Mouse (Mus musculus): Measurements from ENCODE around the gene Hs3st5.
"Not testable (repeated sequence)": the region's sequence is repeated elsewhere in the genome, so short reads cannot be mapped to it uniquely, and the experiment has no call there.

Gene Hs3st5

GRCm38 (mm10) chr10:36506727-36507555 lies at the start of gene Hs3st5:
Gene Hs3st5 (plus strand): TSS chr10:36506814.
- peak; percentile 33 for DNase-seq (ENCODE audit: low spot score)

- no peak for DNase-seq (ENCODE audit: low spot score)
Observed at GRCm38 (mm10) chr10:36468664-36469063, 38.0 kb upstream of the Hs3st5 start.

GRCm38 (mm10) chr10:36471135-36471534 lies 35.5 kb upstream of the Hs3st5 start:
- DNase-seq (ENCODE audit: low spot score): no peak

- no peak for DNase-seq (ENCODE audit: low spot score)
Observed at GRCm38 (mm10) chr10:36474834-36475233, 31.8 kb upstream of the Hs3st5 start.

GRCm38 (mm10) chr10:36477543-36477942 lies 29.1 kb upstream of the Hs3st5 start:
- DNase-seq (ENCODE audit: low spot score): no peak

GRCm38 (mm10) chr10:36483362-36483761 lies 23.3 kb upstream of the Hs3st5 start:
- DNase-seq (ENCODE audit: low spot score): no peak

GRCm38 (mm10) chr10:36484011-36484410 lies 22.6 kb upstream of the Hs3st5 start:
- no peak for DNase-seq (ENCODE audit: low spot score)

GRCm38 (mm10) chr10:36484728-36485300 lies 21.8 kb upstream of the Hs3st5 start:
- no peak for DNase-seq (ENCODE audit: low spot score)

GRCm38 (mm10) chr10:36493566-36493965 lies 13.0 kb upstream of the Hs3st5 start:
- no peak for DNase-seq (ENCODE audit: low spot score)

GRCm38 (mm10) chr10:36499713-36500112 lies 6.9 kb upstream of the Hs3st5 start:
- DNase-seq (ENCODE audit: low spot score): no peak

GRCm38 (mm10) chr10:36506033-36506726 lies 434 bp upstream of the Hs3st5 start:
- peak; percentile 30 for DNase-seq (ENCODE audit: low spot score)

- no peak for DNase-seq (ENCODE audit: low spot score)
Observed at GRCm38 (mm10) chr10:36507556-36507870, 899 bp downstream of the Hs3st5 start.

GRCm38 (mm10) chr10:36507991-36508546 lies 1.5 kb downstream of the Hs3st5 start:
- DNase-seq (ENCODE audit: low spot score): no peak

GRCm38 (mm10) chr10:36509477-36509876 lies 2.9 kb downstream of the Hs3st5 start:
- DNase-seq (ENCODE audit: low spot score): no peak

- DNase-seq (ENCODE audit: low spot score): no peak
Observed at GRCm38 (mm10) chr10:36523881-36524280, 17.3 kb downstream of the Hs3st5 start.

- no peak for DNase-seq (ENCODE audit: low spot score)
Observed at GRCm38 (mm10) chr10:36533633-36534335, 27.2 kb downstream of the Hs3st5 start.

GRCm38 (mm10) chr10:36546622-36547021 lies 40.0 kb downstream of the Hs3st5 start:
- DNase-seq (ENCODE audit: low spot score): no peak

GRCm38 (mm10) chr10:36547713-36548112 lies 41.1 kb downstream of the Hs3st5 start:
- DNase-seq (ENCODE audit: low spot score): not testable (repeated sequence)

GRCm38 (mm10) chr10:36554057-36554456 lies 47.4 kb downstream of the Hs3st5 start:
- DNase-seq (ENCODE audit: low spot score): no peak

GRCm38 (mm10) chr10:36554941-36555888 lies 48.6 kb downstream of the Hs3st5 start:
- no peak for DNase-seq (ENCODE audit: low spot score)

- no peak for DNase-seq (ENCODE audit: low spot score)
Observed at GRCm38 (mm10) chr10:36556128-36556527, 49.5 kb downstream of the Hs3st5 start.
